Mouse (Mus musculus) thymus, postnatal 14 days (tissue): ENCODE measurements at regions not wholly inside any gene's neighbourhood (a gene's known extent, or its start where the extent isn't known, plus 50 kb on each side); places are given as distances from the start of the nearest gene placed in this dataset.
A peak's percentile ranks its signal among the peaks of the same experiment; 100 is the strongest.

Experiments used
- DNase-seq: peaks from one replicate; pipeline ENCODE4 v3.0.0; 2021

DNA sequence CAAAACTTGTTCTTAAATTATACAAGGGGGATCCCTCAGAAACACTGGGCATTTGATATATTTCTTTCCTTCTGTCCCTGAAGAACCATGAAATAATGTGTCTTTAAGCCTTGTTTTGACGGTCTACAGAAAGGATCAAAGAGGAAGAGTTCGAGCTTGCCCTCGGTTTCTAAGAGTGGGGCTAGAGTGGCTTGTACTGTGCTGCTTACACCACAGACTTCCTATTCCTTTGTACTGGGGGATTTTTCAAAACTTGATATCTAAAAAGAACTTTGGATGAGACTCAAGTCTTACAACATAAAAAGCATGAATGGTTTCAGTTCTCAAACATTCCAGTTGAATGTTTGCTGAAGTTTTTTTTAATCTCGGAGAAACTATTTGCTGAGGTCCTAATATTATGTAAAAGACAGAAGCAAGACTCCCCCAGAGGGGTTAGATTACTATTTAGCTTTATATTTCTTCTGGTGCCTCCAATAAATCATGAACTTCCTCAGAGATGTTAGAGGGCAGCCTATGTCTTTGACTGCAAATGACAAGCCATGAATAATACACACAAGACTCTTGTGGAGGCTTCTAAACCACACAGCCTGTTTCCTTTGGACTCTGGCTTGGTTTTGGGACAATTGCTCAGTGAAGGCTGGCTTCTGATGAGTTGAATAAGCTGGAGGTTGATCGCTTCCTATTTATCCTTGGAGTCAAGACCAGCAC, 352.0 kb upstream of the Smim15 start:
- DNase-seq: no peak

DNA sequence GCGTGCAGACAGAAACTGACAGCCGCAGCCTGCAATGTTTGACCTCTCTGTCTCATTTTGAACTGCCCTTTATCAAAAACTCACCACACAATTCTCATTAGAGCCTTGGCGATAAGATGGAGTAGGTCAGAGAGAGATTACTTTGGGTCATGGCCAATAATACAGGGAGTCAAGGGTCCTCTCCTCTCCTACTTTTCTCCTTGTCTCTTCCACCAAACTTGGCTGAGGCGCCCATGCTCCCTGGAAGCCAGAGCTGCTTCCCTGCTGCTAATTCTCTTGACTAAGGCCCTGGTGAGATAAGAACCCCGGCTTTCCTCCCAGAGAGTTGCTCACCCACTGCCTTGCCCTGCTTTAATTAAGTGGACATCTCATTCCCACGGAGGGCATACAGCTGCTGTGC, 355.3 kb upstream of the Smim15 start:
- no peak for DNase-seq

DNA sequence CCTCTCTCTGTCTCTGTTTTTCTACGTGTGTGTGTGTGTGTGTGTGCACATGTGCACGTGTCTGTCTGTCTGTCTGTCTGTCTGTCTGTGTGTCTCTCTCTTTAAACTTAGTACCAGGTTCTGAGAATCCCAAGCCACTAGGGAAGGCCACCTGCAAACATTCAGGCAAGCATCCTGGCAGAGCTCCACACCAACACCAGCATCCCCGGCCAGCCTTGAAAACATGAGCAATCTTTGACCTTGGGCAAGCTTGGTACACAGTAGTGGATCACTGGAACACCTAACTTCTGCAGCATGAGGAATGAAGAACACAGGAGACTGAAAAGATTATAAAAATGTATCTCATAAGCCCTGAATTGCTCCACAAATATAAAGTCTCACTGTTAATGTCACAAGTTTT, 359.0 kb upstream of the Smim15 start:
- no peak for DNase-seq

DNA sequence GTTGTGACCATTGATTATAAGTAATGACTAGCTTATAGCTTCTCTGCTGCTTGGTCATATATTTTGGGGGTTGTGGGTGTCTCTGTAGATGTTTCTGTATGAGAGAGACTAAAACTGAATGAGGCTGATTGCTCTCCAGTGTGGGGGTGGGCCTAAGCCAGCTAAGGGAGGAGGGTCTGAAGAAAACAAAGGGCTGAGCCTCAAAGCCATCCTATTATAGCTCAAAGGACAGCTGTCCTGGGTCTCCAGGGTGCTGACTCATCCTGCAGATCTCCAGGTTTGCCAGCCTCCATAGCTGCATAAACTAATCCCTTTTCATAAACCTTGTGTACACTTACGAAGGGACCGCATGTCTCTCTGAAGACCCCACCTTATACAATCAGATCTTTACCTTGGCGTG, 360.3 kb upstream of the Smim15 start:
- DNase-seq: no peak

DNA sequence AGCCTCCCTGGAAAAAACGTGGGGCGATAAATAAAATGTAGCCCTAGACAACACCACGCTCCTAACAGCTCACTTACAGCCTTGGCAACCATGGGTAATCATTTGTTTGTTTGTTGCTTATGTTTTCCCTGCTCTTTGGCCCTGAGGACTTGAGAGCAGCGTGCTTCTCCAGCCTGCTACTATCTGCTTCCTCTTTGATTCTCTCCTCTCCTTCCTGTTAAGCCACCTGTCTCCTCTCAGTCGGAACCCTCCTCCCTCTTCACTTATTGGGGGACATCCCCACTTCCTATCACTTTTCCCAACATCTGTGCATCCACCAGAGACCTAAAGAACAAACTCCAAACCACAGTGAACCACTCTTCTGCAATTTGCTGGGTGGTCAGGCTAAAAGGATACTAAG, 362.5 kb upstream of the Smim15 start:
- DNase-seq: no peak

DNA sequence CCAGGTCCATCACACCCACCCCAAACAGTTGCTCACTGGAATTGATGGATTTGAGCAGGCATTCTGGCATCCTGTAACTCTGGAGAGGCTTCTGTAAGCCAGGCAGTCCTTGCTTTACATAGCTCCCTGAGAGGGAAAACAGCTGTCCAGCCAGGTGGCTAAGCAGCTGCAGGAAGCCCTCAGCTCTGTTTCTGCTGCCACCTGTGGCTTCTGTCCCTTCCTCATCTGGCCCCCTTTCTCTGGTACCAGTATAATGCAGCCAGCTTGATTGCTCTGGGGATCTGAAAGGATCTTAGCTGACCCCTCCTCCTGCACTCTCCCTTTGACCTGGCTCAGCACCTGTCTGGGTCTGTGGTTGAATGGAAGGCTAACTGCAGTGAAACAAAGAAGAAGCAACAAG, 365.4 kb upstream of the Smim15 start:
- peak; percentile 10 for DNase-seq

DNA sequence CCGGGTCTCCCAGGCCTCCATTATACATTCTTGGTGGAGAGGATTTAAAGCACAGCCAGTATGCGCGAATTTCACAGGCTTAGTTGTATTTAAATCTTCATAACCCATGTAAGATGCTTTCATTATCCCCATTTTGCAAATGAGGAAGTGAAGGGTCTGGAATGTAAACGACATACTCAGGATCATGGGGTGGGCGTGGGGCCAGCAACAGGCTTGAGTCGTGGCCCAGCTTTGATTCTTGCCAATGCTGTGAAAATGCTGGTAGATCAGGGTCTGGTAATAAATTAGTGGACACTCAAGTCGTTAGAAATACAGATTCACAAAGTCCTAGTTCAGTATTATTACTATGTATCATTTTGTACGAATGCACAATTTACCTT, 367.2 kb upstream of the Smim15 start:
- no peak for DNase-seq

DNA sequence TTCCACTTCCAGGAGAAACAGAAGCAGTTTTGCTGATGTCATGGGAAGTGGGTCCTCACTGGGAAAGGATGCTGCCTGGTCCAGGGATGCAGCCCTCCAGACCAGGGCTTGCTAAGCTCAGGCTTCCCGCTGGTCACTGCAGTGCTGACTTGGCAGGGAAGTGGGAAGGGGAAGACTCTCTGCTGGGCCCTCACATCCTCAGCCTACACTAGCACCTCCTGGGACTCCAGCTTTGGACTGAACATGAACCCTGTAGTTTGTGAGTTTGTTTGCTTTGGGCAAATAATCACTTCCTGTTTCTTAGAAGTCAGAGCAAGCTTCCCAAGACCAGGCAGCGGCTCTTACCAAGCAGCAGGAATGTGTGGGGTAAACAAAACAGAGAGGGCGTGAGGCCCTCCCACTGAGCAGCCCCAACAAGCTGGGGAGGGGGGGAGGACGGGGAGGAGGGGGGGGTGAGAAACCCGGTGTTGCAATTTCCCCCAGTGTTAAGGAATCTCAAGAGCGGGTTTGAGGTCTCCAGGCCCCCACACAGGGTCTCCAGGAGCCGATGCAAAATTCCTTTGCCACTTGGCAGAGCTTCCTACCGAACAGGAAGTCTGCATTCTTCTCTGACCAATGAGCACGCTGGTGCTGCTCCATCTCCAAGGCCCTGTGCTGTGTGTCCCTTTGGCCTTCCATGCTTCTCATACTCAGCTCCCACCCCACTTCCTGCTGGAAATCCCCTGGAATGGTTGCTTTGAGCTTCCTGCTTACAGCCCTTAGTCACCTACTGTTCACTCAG, 367.7 kb upstream of the Smim15 start:
- DNase-seq: no peak

DNA sequence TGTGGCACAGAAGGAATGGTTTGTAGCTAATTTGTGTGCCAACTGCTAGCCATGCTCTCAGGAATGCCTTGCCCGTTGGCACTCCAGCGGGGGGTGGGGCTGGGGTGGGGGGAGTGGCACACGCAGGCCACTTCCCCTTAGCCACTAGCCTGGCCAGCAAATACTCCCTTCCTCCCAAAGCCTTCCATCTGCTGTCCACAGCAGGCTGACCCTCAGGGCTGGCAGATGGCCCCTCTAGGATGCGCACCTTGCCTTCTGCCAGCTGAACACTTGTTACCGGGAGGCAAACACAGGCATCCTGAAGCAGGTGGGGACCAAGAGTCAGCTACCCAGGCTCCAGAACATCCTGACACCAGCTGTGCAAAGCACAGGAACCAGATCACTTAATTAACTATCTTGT, 372.1 kb upstream of the Smim15 start:
- DNase-seq: no peak

DNA sequence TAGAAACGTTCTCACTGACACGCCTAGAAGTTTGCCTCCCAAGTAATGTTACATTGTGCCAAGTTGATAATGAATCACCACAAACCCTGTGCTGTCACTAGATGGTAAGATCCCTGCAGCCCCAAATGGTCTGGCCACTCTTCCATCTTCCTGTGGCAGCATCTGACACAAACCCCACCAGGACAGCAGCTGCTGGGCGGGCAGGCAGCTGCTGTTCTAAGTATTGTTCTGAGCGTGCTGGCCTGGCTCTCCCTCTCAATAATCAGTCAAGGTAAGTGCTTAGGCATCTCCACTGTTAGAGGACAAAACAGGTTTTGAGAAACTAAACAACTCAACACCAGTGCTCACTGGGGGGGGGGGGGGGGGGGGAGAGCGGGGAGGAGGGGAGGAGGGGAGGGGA, 375.7 kb upstream of the Smim15 start:
- no peak for DNase-seq

DNA sequence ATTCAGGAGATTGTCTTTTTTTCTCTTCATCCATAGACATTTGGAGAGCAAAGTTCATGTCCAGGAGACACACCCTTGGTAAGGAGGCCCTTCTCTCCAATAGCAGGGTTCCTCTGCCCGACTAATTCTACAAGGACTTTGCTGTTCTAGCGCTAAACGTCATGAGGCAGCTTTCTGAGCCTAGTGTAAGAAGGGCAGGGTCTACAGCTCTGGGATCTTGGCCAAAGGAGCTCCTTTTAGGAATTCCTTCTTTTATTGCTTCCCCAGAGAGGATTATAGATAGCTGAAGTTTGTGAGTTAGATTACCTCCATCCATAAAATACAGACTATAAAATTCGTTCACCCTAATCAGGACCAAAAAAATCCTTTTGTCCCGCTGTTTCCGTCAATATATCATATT, 378.5 kb upstream of the Smim15 start:
- DNase-seq: no peak

DNA sequence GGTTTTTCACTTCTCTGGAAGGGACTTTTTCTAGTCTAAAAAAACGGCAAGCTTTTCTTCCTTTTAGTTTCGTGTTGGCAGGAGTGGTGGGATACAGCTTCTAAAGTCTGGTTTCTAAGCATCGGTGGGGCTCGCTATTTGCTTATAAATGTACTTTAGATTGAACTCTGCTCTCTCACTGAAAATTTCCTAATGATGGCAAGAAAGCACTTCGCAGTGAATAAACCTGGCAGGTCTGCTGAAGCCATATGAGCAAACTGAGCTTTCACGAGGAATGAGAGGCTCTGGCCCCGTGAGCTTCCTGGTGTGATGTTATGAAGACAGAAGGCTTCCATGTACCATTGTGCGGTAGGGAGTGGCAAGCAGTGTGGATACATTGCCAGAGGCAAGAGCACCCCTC, 380.0 kb upstream of the Smim15 start:
- no peak for DNase-seq

DNA sequence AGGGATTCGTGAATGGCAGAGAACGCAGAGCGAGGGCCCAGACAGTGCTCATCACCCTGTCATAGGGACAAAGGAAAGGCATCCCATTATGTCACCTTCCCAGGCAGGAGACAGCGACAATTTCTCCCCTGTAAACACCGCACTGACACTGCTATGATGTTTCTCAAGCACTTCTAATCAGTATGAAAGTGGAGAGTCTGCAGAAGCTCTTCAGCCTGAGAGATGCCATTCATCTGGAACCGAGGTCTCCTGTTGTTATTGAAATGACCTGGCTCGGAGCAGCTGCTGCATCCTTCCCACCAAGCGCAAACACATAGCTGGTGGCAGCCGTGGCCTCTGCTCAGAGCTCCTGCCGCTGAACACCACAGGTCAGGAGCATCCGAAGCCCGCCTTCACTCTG, 380.5 kb upstream of the Smim15 start:
- DNase-seq: no peak

DNA sequence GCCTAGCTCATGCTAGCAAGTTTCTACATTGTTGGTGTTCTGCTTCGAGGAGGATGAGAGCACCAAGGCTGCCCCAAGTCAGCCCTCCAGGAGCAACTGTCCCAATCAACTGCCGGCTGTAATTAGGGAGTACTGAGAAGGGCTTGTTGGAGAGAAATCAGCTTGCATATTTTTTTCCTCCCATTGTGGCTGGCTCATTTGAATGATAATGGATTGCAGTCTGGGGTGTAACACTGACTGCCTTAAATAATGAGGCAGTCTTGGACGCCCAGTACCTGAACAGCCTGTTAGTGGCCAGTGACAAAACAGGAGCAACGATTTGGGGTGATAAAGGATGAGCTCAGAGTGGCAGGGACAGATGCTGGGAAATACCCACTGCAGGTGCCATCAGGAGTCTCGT, 382.8 kb upstream of the Smim15 start:
- no peak for DNase-seq

DNA sequence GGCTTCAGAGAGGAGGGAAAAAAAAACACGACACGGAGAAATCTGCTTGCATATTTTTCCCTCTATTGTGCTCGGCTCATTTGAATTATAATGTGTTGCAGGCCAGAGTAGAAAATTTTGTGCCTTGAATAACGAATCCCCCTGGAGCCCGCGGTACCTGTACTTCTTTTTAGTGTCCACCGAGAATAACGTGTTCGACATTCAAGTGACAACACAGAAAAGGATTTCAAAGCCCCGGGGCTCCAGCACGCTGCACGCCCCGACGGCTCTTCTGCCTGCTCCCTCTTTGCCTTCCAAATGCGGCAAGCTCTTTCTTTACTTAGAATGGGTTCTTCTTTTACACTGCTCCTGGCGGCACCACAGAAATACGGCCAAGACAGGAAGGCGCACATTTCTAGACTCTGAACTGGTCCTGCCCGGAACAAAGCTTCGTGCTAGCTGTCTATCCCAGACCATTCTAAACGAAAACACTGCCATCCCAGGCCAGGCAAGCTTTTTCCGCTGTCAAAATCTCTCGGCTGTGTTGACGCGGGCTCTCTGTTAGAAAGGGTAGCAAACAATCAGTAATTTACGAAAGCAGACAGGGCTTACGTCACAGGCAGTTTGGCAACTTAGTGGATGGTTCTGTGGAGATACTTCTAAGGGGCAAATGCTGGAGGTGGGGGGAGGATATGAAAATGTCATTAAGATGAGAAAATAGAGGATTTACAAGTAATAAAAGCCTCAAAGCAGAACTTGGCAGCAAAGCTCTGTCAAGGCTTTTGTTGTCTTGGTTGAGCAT, 398.2 kb upstream of the Smim15 start:
- DNase-seq: peak; percentile 19

DNA sequence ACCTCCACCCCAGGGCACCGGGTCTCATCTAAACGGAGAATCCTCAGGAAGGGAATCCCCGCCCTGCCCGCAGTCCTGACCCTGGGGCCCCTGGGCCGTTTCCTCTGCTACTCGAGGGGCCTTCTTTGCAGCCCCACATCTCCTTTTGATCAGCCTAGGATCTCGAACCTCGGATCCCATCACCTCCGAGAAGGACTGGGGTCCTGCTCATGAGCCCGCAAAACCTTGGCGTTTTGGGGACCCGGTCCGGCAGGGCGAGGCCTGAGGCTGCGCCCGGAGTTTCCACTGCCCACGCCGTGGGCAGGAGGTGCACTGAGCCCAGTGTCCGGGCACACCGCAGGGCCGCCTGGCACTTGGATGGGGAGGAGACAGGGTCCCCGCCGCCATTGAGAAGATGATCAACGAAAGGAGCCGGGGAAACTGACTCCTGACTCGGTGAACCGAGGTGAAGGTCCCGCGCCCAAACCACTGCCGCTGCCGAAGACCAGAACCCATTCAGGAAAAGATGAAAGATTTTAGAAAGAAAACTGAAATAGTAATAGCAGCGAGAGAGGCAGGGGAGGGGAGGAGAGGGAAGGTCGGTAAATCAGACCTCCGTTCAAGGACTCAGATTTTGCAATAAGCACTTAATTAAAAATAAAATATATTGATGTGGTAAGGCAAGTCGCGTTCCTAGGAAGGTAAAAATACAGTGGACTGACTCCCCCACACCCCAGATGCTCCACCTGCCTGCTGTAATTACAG, 399.0 kb upstream of the Smim15 start:
- DNase-seq: no peak

DNA sequence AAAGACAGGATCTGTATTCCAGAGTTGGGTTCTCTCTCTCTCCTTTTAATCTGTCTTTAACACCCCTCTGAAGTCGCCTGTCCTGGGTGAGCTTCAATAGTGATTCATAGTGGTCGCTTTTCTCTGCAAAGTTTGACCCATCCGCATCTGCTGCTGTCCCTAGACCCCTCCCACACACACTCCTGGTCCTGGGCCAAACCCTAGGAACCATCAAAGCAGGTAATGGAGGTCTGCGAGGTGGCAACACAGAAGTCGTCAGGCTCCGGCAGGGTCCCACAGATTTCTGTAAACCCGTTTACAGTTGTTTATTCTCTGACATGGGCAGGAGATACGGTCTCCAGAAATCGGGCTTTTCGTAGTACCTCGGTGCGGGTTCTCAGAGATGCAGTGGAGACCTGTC, 399.5 kb upstream of the Smim15 start:
- no peak for DNase-seq

DNA sequence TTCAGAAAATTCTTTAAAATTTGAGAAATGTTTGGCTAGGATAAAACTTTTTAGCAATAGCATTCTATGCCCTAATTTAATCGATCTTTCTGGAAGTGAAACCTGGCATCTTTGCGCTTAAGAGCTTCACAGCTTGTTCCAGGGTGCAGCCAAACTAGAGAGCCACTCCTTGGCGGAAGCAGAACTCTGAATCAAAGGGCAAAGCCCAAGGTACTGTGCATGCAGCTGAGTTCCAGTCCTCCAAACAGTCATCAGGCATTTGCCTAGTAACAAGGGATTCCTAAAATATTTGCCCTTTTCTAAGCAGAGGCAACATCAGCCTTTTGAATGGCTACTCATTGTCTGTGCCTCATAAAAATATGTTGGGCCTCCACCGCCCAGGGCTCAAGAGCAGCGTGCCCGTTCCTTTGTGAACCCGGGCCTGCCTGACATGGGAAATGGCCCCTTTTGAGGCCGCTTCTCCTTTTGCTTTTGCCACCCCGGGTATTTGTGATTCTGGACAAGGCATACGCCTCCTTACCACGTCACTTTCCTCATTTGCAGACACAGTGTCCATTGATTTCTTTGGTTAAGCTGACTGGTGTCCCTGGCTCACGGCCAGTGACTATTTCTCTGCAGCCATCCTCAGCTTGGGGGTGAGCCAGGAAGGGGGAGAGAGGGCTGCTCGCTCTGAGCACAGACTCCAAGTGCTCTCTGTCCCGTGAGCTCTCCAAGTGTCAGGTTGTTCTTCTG, 402.2 kb upstream of the Smim15 start:
- DNase-seq: no peak

DNA sequence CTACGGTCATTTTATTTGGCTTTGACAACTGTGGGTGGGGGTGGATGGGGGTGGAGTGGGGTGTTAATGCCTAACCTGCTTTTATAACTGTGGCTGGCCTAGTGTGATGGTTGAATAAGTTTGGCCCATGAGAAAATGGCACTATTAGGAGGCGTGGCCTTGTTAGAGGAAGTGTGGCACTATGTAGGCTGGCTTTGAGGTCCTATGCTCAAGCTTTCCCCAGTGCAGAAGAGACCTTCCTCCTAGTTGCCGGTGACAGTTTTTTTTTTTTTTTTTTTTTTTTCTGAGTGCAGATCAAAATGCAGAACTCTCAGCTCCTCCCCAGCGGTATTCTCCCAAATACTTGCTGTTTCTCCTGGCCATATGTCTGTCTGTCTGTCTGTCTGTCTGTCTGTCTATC, 404.6 kb upstream of the Smim15 start:
- no peak for DNase-seq

DNA sequence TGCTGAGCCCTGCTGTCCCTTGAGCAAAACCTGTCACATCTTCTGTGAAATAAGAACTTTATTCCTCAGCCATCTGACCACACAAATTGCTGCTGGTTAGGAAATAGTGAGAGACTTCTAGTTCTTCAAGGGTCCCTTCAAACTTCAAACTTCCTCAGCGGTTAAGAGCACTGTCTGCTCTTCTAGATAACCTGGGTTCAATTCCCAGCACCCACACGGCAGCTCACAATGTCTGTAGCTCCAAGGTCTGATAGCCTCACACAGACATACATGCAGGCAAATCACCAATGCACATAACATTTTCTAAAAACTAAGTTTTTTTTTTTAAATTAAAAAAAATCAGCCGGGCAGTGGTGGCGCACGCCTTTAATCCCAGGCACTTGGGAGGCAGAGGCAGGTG, 407.0 kb upstream of the Smim15 start:
- no peak for DNase-seq

DNA sequence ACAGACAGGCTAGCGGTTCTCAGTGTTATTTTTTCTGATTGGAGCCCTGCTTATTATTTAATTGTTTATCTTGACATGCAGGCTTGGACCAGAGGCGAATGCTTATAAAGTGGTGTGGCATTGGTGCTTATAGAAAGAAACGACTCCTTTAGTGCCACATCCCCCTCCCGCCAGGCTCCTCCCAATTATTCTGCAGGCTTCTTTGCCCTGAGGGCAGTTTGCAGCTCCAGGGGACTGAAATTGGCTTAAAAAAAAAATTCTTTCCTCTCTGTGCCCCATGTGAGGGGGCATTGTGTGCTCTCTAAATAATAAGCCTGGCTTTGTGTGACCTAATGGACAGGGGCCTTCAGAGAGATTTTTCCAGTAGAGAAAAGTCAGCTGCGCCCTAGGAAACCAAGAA, 409.1 kb upstream of the Smim15 start:
- no peak for DNase-seq

DNA sequence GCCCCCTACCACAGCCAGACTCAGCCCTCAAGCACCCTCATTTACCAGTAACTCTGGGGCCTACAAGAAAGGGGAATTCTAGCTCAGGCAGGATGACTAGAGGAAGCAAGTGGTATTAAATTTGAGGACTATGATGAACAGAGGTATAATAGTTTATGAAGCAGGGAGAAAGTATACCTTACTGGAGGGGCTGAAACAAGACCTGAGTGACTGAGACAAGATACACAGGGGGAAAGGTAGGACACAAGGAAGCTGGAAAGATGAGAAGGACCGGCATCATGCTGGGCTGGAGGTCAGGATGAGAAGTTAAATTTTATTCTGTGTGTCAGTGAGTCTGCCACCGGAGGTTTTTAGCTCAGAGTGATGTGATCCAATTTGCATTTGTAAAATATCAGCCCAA, 417.2 kb upstream of the Smim15 start:
- DNase-seq: no peak

DNA sequence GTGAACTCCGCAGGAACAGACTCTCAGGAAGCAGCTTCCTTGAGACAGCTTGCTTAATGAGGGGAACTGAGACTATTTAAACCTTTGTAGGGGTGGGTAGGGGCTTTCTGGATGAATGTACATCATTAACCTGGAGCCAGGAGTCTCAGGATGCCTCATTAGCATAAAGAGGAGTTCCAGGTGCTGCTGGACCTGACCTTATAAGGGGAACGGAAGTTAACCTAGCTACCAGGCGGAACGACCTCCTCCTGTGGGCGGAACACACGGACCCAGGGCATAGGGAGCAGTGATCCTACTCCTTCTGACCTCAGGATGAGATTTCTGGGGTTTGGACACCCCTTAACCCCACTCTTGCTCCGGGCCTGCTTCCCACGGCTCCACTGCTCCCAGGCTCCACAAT, 417.6 kb upstream of the Smim15 start:
- no peak for DNase-seq
